Mouse (Mus musculus) kidney, embryonic 16.5 days (tissue): ENCODE measurements around the gene A630095N17Rik. TPM values are rescaled to one million over a fixed set of nuclear protein-coding genes. Genes with fewer than 3 reads are reported as not detected.
A peak's percentile ranks its signal among the peaks of the same experiment; 100 is the strongest.

Experiments used
- ATAC-seq: fragments of 200-750 bp; cut with Nextera tagmentation; 2 replicates; pipeline ENCODE4 v1.8.0; 2017; ENCODE audit warnings: moderate TSS enrichment; ENCODE audit not compliant: low FRiP score, low TSS enrichment
- H3K27ac ChIP-seq: fragments of 300-500 bp; sonication (generic); 2 replicates; pipeline ENCODE4 v1.5.1; 2014; ENCODE audit warnings: low read length
- H3K27me3 ChIP-seq: fragments of 300-500 bp; sonication (generic); 2 replicates; pipeline ENCODE4 v1.6.1; 2014; ENCODE audit warnings: low read length, control low read depth, mixed read lengths; ENCODE audit not compliant: insufficient read depth
- H3K36me3 ChIP-seq: fragments of 300-500 bp; sonication (generic); 2 replicates; pipeline ENCODE4 v1.6.1; 2014; ENCODE audit warnings: low read length, control low read depth, mixed read lengths; ENCODE audit not compliant: insufficient read depth
- H3K4me1 ChIP-seq: fragments of 300-500 bp; sonication (generic); 2 replicates; pipeline ENCODE4 v1.6.1; 2014; ENCODE audit warnings: low read length, control low read depth, mixed read lengths; ENCODE audit not compliant: insufficient read depth
- H3K4me2 ChIP-seq: fragments of 300-500 bp; sonication (generic); replicated peaks from 2 replicates; pipeline ENCODE4 v1.6.1; 2014; ENCODE audit warnings: low read depth, low read length
- H3K4me3 ChIP-seq: fragments of 300-500 bp; sonication (generic); 2 replicates; pipeline ENCODE4 v1.5.1; 2014; ENCODE audit warnings: mild to moderate bottlenecking, low read length
- H3K9ac ChIP-seq: fragments of 300-500 bp; sonication (generic); replicated peaks from 2 replicates; pipeline ENCODE4 v1.6.1; 2014; ENCODE audit warnings: low read length
- H3K9me3 ChIP-seq: fragments of 300-500 bp; sonication (generic); 2 replicates; pipeline ENCODE4 v1.6.1; 2016; ENCODE audit warnings: low read length, control low read depth
- WGBS: fragments of 180-500 bp; shearing (Covaris S2); extraction: QIAGEN DNeasy Blood & Tissue Kit; methylation state at CpG from one replicate; pipeline ENCODE4 v1.1.7; 2014; 5-methylcytosine and 5-hydroxymethylcytosine counted together
- polyA plus RNA-seq: library from polyadenylated mRNA; unstranded; fragments of >200 nt; fragmentation: Nextera tagmentation; extraction: Ambion mirVana; gene quantifications from 2 replicates; pipeline ENCODE4 v1.2.1, GENCODE M21; 2015

Gene A630095N17Rik
- polyA plus RNA-seq, 1 experiment from 2014 or later = not detected

DNA sequence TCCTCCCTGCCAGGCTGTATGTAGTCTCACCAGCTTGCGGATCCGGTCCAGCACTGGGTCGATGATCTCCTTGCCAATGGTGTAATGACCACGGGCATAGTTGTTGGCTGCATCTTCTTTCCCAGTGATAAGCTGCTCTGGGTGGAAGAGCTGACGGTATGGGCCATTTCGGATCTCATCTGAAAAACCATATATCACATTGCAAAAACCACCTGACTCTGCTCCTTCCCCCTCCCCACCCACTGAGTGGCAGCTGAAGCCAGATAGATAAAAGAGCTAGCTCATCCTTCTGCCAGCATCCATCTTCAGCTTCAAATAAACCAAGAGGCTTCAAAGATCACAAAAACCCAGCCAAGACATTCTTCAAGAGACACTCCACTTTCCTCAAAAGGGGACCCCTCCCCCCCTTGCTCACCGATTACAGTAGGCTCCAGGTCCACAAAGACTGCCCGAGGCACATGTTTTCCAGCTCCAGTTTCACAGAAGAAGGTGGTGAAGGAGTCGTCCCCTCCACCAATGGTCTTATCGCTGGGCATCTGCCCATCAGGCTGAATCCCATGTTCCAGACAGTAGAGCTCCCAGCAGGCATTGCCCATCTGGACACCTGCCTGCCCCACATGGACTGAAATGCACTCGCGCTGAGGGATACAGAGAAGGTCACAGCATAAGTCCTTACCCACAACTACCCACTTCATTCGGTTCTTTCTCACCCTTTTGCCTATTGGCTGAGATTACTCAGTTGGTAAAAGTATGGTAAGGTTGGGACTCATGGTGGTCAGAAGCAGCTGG lies 14.9 kb downstream of the A630095N17Rik start:
- Histone ChIP-seq H3K9ac (peak overlapping the region; percentile 28; the same call in 1 of the 2 replicates), H3K4me3 (peak overlapping the region; percentile 54; the same call in 1 of the 2 replicates), H3K36me3 (peaks cover 32% of the 10 kb centered on the region), H3K27me3 (peaks cover 33% of the 10 kb centered on the region), H3K4me1 (peaks cover 36% of the 10 kb centered on the region), H3K4me2 (peak overlapping the region; percentile 99), H3K9me3 (no peaks in the 10 kb centered on the region), H3K27ac (peak overlapping the region; percentile 1; the same call in 1 of the 2 replicates)
- ATAC-seq = no peak
- 73% methylated on average over 13 of the region's 13 CpGs for WGBS

DNA sequence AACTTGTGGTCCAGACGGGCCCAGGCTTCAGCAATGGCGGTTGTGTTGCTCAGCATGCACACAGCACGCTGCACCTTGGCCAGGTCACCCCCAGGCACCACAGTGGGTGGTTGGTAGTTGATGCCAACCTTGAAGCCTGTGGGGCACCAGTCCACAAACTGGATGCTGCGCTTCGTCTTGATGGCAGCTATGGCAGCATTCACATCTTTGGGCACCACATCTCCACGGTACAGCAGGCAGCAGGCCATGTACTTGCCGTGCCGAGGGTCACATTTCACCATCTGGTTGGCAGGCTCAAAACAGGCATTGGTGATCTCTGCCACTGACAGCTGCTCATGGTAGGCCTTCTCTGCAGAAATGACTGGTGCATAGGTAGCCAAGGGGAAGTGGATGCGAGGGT lies 16.1 kb downstream of the A630095N17Rik start:
- Histone ChIP-seq H3K27me3 (peaks cover 26% of the 10 kb centered on the region), H3K27ac (peak overlapping the region; percentile 91; the same call in 1 of the 2 replicates), H3K4me1 (peaks cover 44% of the 10 kb centered on the region), H3K36me3 (peaks cover 34% of the 10 kb centered on the region), H3K4me3 (no peak overlapping the region), H3K9me3 (no peaks in the 10 kb centered on the region), H3K4me2 (no peak overlapping the region), H3K9ac (no peak overlapping the region)
- 87% methylated on average over 9 of the region's 9 CpGs for WGBS
- no peak for ATAC-seq

DNA sequence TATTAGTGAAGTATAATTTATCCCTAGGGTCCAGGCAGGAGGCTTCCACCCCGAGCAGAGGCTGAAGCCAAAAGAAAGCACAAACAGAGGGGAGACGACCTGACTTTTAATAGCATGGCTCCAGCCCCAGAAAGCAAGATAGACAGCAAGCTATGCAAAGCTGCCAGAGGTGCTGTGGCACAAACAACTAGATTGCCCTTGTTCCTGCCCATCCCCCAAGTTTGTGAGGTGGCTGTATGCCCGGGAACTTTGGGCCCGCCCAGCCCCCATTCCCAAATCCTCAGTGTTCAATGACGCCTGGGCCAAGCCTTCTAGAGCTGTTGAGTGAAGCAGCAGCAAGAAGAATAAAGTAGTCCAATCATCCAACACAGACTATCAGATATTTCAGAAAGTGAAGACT lies 17.0 kb downstream of the A630095N17Rik start:
- 56% methylated on average over 5 of the region's 5 CpGs for WGBS
- no peak overlapping the region for H3K9ac ChIP-seq
- H3K27ac ChIP-seq = peak overlapping the region; percentile 91
- H3K4me2 ChIP-seq = 0 out of 2 replicates have a peak overlapping the region, but pooled peaks have one; percentile 17
- no peak overlapping the region for H3K4me3 ChIP-seq
- peaks cover 34% of the 10 kb centered on the region for H3K36me3 ChIP-seq
- peaks cover 17% of the 10 kb centered on the region for H3K27me3 ChIP-seq
- no peak for ATAC-seq
- H3K4me1 ChIP-seq = peaks cover 48% of the 10 kb centered on the region
- no peaks in the 10 kb centered on the region for H3K9me3 ChIP-seq

DNA sequence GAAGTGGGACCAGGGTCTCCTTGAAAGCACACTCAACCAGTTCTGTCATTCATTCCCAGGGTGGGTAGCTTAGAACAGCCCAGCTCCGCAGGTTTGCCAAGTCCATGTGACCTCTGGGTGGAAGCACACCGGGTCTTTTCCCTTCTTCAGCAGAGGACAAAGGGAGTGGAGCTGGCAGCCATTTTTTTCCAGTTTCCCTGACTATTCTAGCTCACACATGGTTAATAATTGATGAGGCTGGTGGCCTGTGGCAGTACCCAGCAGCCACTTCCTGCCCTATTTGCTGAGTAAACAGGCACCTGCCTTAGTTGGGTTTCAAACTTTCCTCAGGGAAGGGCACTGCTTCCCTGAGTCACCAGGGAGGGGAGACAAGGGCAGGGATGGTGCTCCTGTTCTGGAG lies 17.5 kb downstream of the A630095N17Rik start:
- peak; percentile 49 for ATAC-seq
- peak overlapping the region; percentile 91 for H3K27ac ChIP-seq
- H3K4me1 ChIP-seq = peaks cover 48% of the 10 kb centered on the region
- WGBS = 61% methylated on average over 2 of the region's 2 CpGs
- no peak overlapping the region for H3K4me3 ChIP-seq
- H3K27me3 ChIP-seq = peaks cover 14% of the 10 kb centered on the region; the same call in 1 of the 2 replicates
- H3K9ac ChIP-seq = peak overlapping the region; percentile 27; the same call in 1 of the 2 replicates
- H3K9me3 ChIP-seq = no peaks in the 10 kb centered on the region
- peaks cover 34% of the 10 kb centered on the region for H3K36me3 ChIP-seq
- no peak overlapping the region for H3K4me2 ChIP-seq

DNA sequence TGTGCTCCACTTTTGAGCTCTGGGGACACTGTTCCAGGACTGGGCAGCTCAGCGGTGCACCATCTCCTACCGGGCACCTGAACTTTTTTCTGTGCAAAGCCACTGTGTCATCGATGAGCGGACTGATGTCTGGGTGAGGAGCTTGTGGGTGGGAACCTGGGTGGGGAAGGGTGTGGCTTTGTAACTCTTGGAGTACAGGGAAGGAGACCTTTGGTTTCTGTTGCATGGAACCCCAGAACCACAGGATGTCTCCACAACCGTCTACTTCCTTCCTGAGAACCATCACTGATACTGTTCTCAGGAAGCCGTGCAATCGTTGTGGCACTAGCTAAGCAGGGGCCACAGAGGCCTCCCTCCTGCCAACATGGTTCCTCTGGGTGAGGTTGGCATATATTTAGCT lies 18.8 kb downstream of the A630095N17Rik start:
- Histone ChIP-seq H3K9me3 (no peaks in the 10 kb centered on the region), H3K27me3 (peaks cover 7% of the 10 kb centered on the region; the same call in 1 of the 2 replicates), H3K4me2 (no peak overlapping the region), H3K27ac (peak overlapping the region; percentile 91), H3K4me1 (peaks cover 48% of the 10 kb centered on the region), H3K36me3 (peaks cover 34% of the 10 kb centered on the region), H3K9ac (no peak overlapping the region), H3K4me3 (no peak overlapping the region)
- no peak for ATAC-seq
- WGBS = 87% methylated on average over 7 of the region's 7 CpGs

DNA sequence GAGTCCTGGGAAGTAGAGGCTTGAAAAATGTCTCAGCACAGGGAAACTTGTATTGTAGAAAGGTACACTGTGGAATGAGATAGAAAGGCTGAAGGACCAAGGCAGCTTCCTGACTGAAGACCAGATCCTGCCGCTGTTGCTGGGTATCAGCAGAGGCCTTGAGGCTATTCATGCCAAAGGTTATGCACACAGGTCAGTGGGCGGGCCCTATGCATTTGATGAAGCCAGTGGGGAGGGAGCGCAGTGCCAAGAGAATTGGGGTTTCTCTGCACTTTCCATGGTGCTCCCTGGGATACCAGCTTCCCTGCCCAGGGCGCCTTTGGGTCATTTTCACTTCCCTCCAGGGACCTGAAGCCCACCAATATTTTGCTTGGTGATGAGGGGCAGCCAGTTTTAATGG lies 19.4 kb downstream of the A630095N17Rik start:
- Histone ChIP-seq H3K36me3 (peaks cover 34% of the 10 kb centered on the region), H3K9me3 (no peaks in the 10 kb centered on the region), H3K9ac (no peak overlapping the region), H3K4me2 (no peak overlapping the region), H3K27me3 (peaks cover 5% of the 10 kb centered on the region; the same call in 1 of the 2 replicates), H3K4me3 (no peak overlapping the region), H3K4me1 (peaks cover 48% of the 10 kb centered on the region), H3K27ac (no peak overlapping the region)
- no peak for ATAC-seq
- WGBS = 87% methylated on average over 4 of the region's 4 CpGs

DNA sequence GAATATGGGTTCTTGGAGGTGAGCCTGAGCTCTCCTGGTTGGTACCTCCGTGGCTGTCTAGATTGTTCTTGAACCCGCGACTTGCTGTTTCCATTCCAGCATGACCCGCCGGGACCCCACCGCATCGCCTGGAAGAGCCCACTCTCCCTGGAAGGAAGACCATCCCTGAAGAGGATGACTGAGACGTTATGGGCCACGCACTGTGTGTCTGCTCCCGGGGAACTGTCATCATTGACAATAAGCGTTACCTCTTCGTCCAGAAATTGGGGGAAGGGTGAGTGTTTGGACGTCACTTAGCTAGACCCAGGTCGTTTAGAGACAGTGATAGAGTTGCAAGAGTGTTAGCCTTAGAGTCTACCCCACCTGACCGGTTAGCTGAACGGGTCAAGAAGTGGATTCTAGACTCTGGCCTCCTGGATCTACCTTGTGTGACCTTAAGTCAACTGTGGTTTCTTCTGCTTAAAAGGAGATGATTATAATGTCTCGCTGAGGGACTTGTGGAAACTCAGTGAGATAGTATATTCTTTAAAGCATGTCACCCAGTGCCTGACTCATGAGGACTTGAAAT lies 20.7 kb downstream of the A630095N17Rik start:
- no peak for ATAC-seq
- Histone ChIP-seq H3K9me3 (no peaks in the 10 kb centered on the region), H3K4me2 (peak overlapping the region; percentile 84), H3K27ac (peak overlapping the region; percentile 52; the same call in 1 of the 2 replicates), H3K4me1 (peaks cover 48% of the 10 kb centered on the region), H3K27me3 (no peaks in the 10 kb centered on the region), H3K36me3 (peaks cover 32% of the 10 kb centered on the region), H3K9ac (peak overlapping the region; percentile 97), H3K4me3 (peak overlapping the region; percentile 98)
- 12% methylated on average over 17 of the region's 17 CpGs for WGBS

DNA sequence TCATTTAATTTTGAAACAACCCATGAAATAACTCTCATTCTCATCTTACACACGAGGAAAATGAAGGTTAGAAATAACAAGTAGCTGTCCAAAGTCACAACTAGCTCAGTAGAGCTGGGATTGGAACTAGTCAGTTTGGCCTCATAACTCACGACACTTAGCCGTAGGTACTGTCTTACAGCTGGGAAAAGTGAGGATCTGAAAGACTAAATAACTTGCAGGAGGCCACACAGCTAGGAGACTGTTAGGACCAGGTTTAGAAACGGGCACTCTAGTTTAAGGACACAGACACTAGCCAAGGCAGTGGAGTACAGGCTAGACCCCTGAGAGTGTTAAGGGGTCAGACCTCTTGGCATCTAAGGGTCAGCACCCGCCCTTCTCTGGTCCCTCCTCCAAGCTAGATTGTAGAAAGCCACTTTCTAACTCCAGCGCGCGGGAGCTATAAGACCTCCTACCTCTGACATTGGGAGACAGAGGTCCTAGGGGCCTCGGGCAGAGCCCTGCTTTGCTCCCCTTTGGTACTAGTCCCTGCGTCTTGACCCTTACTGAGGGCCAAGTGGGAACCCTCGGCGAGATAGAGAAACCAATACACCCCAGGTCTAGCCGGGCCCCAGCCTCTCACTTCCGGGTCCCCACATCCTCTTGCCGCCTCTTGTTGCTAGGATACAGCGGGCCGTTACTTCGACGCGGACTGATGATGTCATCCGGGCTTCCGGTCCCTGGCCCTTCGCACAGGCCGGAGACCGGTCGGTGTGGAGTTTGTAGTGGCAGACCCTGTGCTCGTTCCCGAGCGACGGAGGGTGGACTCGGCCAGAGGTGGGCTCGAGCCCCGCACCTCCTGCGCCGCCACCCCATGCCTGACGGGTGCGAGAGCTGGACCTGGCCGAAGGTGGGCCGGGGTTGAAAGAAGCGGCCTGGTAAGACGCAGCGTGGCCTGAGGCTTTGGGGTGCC lies 21.5 kb downstream of the A630095N17Rik start, which contains the start of the genes Glb1l and Stk16:
Gene Glb1l, minus strand, starts transcription at position 678 of the 952 bp plus-strand sequence.
Gene Stk16, plus strand, starts transcription at position 703 of the 952 bp plus-strand sequence.
- Histone ChIP-seq H3K36me3 (peaks cover 27% of the 10 kb centered on the region), H3K9me3 (no peaks in the 10 kb centered on the region), H3K4me2 (peak within 1 kb of the TSS; percentile 84), H3K27me3 (no peaks in the 10 kb centered on the region), H3K9ac (peak within 1 kb of the TSS; percentile 97), H3K27ac (peak within 1 kb of the TSS; percentile 89), H3K4me3 (peak within 1 kb of the TSS; percentile 98), H3K4me1 (peaks cover 48% of the 10 kb centered on the region)
- 3% methylated on average over 42 of the region's 42 CpGs for WGBS
- peak; percentile 79 for ATAC-seq

DNA sequence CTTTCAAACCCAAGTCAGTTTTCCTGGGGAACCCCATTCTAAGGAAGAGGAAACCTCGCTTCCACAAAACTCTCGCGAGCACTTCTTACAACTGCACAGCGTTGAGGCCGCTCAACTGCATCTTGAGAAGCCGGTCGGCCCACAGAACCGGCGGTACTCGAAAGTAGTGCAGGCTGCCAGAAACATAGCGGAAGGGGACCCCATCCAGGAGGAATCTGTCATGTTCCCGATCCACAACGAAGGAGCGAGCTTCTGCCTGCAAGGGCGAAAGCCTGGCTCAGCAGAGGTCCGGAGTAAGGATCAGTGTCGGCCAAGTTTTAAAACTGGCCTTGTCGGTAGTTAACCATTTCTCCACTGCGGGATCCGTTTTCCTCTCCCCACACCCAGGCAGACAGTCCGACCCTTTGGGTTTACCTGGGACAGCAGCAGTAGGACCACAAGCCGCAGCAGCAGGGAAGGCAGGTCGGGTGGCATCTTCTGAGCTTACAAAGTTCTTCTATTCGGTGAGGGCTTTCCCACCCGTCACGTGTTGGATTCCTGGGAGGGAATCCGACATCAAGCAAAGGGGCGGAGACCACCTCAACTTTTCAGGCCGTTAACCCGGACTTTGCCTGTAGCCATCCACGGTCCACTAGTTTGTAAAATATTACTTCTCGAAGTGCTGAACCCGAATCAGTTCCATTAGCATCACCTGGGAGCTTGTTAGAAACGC lies 22.8 kb downstream of the A630095N17Rik start:
- 6% methylated on average over 34 of the region's 34 CpGs for WGBS
- Histone ChIP-seq H3K36me3 (peaks cover 21% of the 10 kb centered on the region), H3K27ac (peak overlapping the region; percentile 89), H3K9me3 (no peaks in the 10 kb centered on the region), H3K4me3 (peak overlapping the region; percentile 66), H3K4me2 (peak overlapping the region; percentile 84), H3K4me1 (peaks cover 43% of the 10 kb centered on the region), H3K9ac (peak overlapping the region; percentile 79), H3K27me3 (no peaks in the 10 kb centered on the region)
- peak; percentile 40 for ATAC-seq
